Mouse (Mus musculus): Measurements from ENCODE around the gene Kcnj14. TPM values are rescaled to one million over a fixed set of nuclear protein-coding genes. Genes with fewer than 3 reads are reported as not detected.

Gene Kcnj14
- polyA plus RNA-seq, 1 experiment from 2014 or later = 1.2 TPM

DNA sequence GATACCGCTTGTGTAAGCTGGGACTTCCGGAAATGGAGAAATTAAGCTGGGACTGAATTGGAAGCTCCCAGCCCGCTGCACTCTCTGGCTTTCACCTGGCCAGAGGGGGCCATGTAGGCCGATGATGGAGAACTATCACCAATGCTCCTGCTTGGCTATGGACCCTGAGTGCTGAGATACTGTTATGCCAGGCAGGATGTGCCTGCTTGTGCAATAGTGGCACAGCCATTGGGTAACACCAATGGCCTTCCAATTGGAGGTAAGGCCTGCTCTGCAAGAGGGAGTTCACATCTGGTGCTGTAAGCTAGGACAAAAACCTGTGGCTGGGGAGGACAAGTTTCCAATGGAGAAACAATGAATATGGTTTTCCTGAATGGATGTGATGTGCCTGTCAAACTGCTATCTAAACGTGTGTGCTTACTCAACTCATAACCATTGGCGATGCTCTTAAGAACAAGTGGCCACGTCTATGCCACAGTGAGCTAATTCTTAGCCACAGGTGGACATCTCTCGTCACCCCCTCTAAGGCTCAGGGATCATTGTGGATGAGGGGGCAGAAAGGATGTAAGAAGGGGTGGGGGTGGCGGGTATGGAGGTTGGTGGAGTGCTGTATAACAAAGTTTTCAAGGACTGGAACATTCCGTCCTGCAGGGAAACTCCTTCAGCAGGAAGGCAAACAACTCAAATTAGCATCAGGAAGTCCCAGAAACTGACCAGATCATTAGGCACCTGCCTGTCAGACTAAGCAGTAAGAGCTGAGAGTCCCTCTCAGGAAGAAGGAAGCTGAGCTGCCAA, 18.6 kb upstream of the Kcnj14 start:
- no peak overlapping the region for H3K27ac ChIP-seq (ENCODE audit: low read depth, low read length)
- H3K4me2 ChIP-seq (replicated peaks; ENCODE audit: low read depth, low read length) = no peak overlapping the region
- no peak for ATAC-seq (ENCODE audit: low FRiP score, low TSS enrichment)
- no peaks in the 10 kb centered on the region for H3K36me3 ChIP-seq (ENCODE audit: control insufficient read depth, insufficient read depth, low read length)
- H3K4me3 ChIP-seq (ENCODE audit: low read length) = no peak overlapping the region
- H3K4me1 ChIP-seq (ENCODE audit: control insufficient read depth, insufficient read depth, low read length) = no peaks in the 10 kb centered on the region
- H3K27me3 ChIP-seq (ENCODE audit: control insufficient read depth, insufficient read depth, low read length) = no peaks in the 10 kb centered on the region
- H3K9me3 ChIP-seq (ENCODE audit: control insufficient read depth, low read length) = no peaks in the 10 kb centered on the region
- H3K9ac ChIP-seq (ENCODE audit: low read depth, low read length) = no peak overlapping the region
- WGBS = 88% methylated on average over 10 of the region's 10 CpGs

DNA sequence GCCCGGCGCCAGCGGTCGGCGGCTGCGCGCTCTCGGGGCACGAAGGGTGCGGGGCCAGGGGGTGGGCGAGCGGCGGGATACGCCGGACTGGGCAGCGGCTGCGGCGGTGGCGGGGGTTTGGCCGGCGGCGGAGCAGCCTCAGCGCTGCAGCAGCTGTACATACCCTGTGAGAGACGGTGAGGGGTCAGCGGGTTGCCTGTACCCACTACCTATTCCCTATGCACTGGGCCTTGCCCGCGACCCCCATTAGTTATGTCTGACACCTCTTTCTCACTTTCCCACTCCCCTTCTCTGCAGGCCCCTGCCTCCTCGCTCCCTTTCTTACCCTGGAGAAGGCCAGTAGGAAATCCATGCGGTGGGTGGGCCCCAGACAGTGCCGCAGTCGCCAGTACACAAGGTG, 9.3 kb upstream of the Kcnj14 start:
- Histone ChIP-seq H3K27ac (ENCODE audit: low read depth, low read length) (no peak overlapping the region), H3K9me3 (ENCODE audit: control insufficient read depth, low read length) (no peaks in the 10 kb centered on the region; the same call in 1 of the 2 replicates), H3K36me3 (ENCODE audit: control insufficient read depth, insufficient read depth, low read length) (peaks cover 8% of the 10 kb centered on the region; the same call in 1 of the 2 replicates), H3K4me2 (replicated peaks; ENCODE audit: low read depth, low read length) (peak overlapping the region; percentile 49), H3K4me3 (ENCODE audit: low read length) (peak overlapping the region; percentile 42), H3K4me1 (ENCODE audit: control insufficient read depth, insufficient read depth, low read length) (peaks cover 23% of the 10 kb centered on the region), H3K9ac (ENCODE audit: low read depth, low read length) (peak overlapping the region; percentile 32; the same call in 1 of the 2 replicates), H3K27me3 (ENCODE audit: control insufficient read depth, insufficient read depth, low read length) (peaks cover 43% of the 10 kb centered on the region)
- 2% methylated on average over 31 of the region's 31 CpGs for WGBS
- ATAC-seq (ENCODE audit: low FRiP score, low TSS enrichment) = no peak

DNA sequence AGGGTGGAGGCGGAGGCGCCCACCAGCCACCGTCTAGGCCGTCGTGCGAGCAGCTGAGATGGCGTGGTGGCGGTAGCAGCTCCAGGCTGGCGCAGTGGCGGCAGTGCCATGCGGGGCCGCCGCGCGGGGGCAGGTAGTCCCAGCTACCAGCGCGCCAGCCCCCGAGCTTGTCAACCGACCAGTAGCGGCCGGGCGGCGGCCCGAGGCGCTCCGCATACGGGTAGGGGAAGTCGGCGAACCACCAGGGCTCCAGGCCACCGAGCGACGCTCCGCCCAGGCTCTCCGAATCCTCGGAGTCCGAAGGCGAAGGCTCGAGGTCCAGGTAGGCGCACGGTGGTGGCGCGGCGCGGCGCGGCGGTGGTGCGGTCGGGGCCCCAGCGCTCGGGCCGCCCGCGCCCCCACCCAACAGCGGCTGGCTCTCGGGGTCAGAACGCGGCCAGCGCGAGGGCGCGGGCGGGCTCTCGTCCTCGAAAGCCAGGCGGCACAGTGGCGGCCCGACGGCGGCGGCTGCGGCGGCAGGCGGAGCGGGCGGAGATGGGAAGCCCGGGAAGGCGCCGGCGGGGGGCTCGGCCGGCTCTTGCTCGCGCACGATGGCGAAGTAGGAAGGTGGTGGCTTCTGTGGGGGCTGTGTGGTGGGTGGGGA, 8.7 kb upstream of the Kcnj14 start:
- no peak for ATAC-seq (ENCODE audit: low FRiP score, low TSS enrichment)
- Histone ChIP-seq H3K36me3 (ENCODE audit: control insufficient read depth, insufficient read depth, low read length) (peaks cover 14% of the 10 kb centered on the region; the same call in 1 of the 2 replicates), H3K27me3 (ENCODE audit: control insufficient read depth, insufficient read depth, low read length) (peaks cover 43% of the 10 kb centered on the region), H3K4me3 (ENCODE audit: low read length) (peak overlapping the region; percentile 42), H3K9ac (ENCODE audit: low read depth, low read length) (peak overlapping the region; percentile 32; the same call in 1 of the 2 replicates), H3K4me1 (ENCODE audit: control insufficient read depth, insufficient read depth, low read length) (peaks cover 23% of the 10 kb centered on the region), H3K27ac (ENCODE audit: low read depth, low read length) (no peak overlapping the region), H3K9me3 (ENCODE audit: control insufficient read depth, low read length) (no peaks in the 10 kb centered on the region; the same call in 1 of the 2 replicates), H3K4me2 (replicated peaks; ENCODE audit: low read depth, low read length) (peak overlapping the region; percentile 49)
- WGBS = under 1% methylated on average over 63 of the region's 86 CpGs

DNA sequence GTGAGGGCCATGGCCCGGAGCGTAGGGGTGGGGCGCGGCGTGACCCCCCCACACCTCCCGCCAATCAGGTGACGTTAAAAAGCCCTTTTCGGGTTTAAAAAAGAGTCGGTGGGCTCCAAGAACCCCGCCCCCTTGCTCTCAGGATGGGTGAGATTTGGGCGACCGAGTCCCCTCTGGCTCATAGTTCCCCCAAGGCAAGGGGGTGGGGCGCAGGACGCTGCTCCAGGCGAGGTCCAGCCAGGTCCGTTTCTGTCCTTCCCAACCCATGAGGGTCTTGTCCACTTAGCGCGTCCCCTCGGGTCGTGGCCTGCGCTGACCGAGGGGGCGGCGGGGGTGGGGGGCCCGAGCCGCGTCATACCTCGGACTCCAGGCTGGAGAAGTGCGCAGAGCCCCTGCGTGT, 7.8 kb upstream of the Kcnj14 start:
- no peak overlapping the region for H3K27ac ChIP-seq (ENCODE audit: low read depth, low read length)
- no peak for ATAC-seq (ENCODE audit: low FRiP score, low TSS enrichment)
- H3K4me2 ChIP-seq (replicated peaks; ENCODE audit: low read depth, low read length) = peak overlapping the region; percentile 49
- H3K9me3 ChIP-seq (ENCODE audit: control insufficient read depth, low read length) = no peaks in the 10 kb centered on the region; the same call in 1 of the 2 replicates
- peaks cover 23% of the 10 kb centered on the region for H3K36me3 ChIP-seq (ENCODE audit: control insufficient read depth, insufficient read depth, low read length)
- H3K4me3 ChIP-seq (ENCODE audit: low read length) = peak overlapping the region; percentile 42
- H3K27me3 ChIP-seq (ENCODE audit: control insufficient read depth, insufficient read depth, low read length) = peaks cover 43% of the 10 kb centered on the region
- WGBS = 9% methylated on average over 30 of the region's 30 CpGs
- H3K4me1 ChIP-seq (ENCODE audit: control insufficient read depth, insufficient read depth, low read length) = peaks cover 23% of the 10 kb centered on the region
- peak overlapping the region; percentile 18; the same call in 1 of the 2 replicates for H3K9ac ChIP-seq (ENCODE audit: low read depth, low read length)

- Histone ChIP-seq H3K36me3 (ENCODE audit: control insufficient read depth, insufficient read depth, low read length) (peaks cover 36% of the 10 kb centered on the region), H3K27me3 (ENCODE audit: control insufficient read depth, insufficient read depth, low read length) (peaks cover 43% of the 10 kb centered on the region), H3K4me2 (replicated peaks; ENCODE audit: low read depth, low read length) (peak overlapping the region; percentile 82), H3K4me1 (ENCODE audit: control insufficient read depth, insufficient read depth, low read length) (peaks cover 23% of the 10 kb centered on the region), H3K9ac (ENCODE audit: low read depth, low read length) (no peak overlapping the region), H3K9me3 (ENCODE audit: control insufficient read depth, low read length) (no peaks in the 10 kb centered on the region), H3K4me3 (ENCODE audit: low read length) (peak overlapping the region; percentile 84), H3K27ac (ENCODE audit: low read depth, low read length) (no peak overlapping the region)
- WGBS = 27% methylated on average over 5 of the region's 5 CpGs
- ATAC-seq (ENCODE audit: low FRiP score, low TSS enrichment) = no peak
Observed at GRCm38 (mm10) chr7:45831128-45831525, 6.5 kb upstream of the Kcnj14 start.

DNA sequence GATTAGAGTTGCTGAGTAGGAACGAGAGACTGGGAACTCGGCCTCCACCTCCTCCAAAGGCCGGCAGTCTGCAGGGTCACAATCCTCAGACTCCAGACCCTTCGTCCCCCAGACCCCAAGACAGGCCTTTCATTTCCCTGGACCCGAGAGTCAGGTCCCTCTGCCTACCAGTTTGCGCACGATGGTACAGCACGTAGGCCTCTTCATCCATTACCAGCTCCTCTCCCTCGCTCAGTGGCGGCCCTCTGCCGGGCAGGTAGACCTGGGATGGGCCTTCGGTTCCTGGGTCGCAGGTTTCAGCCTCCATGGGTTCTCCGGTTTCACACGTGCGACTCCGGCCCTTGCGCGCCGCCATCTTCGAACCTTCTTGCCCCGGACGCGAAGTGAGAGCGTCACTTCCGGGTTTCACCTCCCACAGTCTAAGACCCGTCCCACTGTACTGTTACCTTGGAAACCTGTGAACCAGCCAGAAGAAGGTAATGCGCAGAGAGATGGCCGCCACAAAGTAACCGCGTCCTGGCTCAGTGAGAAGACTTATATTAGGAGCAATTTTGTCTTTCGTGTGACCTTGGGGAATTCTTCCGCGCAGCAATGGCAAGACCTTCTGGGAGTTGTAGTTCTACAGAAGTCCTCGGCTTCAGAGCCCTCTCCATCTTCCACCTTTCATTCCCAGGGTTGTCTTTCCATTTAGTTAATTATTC, 6.0 kb upstream of the Kcnj14 start, which contains the start of gene Grwd1:
Grwd1 (minus strand) TSS at position 518 of the 701 bp plus-strand sequence.
- no peak within 1 kb of the TSS for H3K27ac ChIP-seq (ENCODE audit: low read depth, low read length)
- no peaks in the 10 kb centered on the region for H3K9me3 ChIP-seq (ENCODE audit: control insufficient read depth, low read length)
- H3K36me3 ChIP-seq (ENCODE audit: control insufficient read depth, insufficient read depth, low read length) = peaks cover 41% of the 10 kb centered on the region
- peaks cover 23% of the 10 kb centered on the region for H3K4me1 ChIP-seq (ENCODE audit: control insufficient read depth, insufficient read depth, low read length)
- ATAC-seq (ENCODE audit: low FRiP score, low TSS enrichment) = peak; percentile 87
- peak within 1 kb of the TSS; percentile 84 for H3K4me3 ChIP-seq (ENCODE audit: low read length)
- under 1% methylated on average over 35 of the region's 35 CpGs for whole genome bisulfite sequencing
- peak within 1 kb of the TSS; percentile 82 for H3K4me2 ChIP-seq (replicated peaks; ENCODE audit: low read depth, low read length)
- H3K9ac ChIP-seq (ENCODE audit: low read depth, low read length) = peak within 1 kb of the TSS; percentile 72
- H3K27me3 ChIP-seq (ENCODE audit: control insufficient read depth, insufficient read depth, low read length) = peaks cover 40% of the 10 kb centered on the region

GRCm38 (mm10) chr7:45826631-45827030, 2.0 kb upstream of the Kcnj14 start:
- Histone ChIP-seq H3K4me1 (ENCODE audit: control insufficient read depth, insufficient read depth, low read length) (peaks cover 13% of the 10 kb centered on the region), H3K27ac (ENCODE audit: low read depth, low read length) (no peak overlapping the region), H3K27me3 (ENCODE audit: control insufficient read depth, insufficient read depth, low read length) (peaks cover 2% of the 10 kb centered on the region), H3K4me2 (replicated peaks; ENCODE audit: low read depth, low read length) (no peak overlapping the region), H3K4me3 (ENCODE audit: low read length) (no peak overlapping the region), H3K9me3 (ENCODE audit: control insufficient read depth, low read length) (no peaks in the 10 kb centered on the region), H3K36me3 (ENCODE audit: control insufficient read depth, insufficient read depth, low read length) (peaks cover 56% of the 10 kb centered on the region), H3K9ac (ENCODE audit: low read depth, low read length) (no peak overlapping the region)
- WGBS = 95% methylated on average over 7 of the region's 7 CpGs
- ATAC-seq (ENCODE audit: low FRiP score, low TSS enrichment) = no peak

DNA sequence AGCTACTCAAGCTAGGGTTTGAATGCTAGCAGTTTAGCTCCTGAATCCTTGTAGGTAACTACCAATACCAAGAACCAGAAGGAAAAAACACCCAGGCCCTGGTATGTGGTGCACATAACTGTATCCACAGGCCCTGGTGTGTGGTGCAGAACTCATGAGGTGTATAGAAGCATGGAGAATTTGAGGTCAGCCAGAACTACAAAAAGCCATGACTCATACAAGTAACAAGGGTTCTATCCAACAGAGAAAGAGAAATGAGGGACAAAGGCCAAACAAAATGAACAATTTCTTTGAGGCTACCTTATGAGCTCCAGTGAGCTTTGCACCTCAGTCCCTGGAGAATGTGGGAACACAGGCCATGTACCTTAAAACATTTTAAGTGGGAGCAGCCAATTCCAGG, 3.7 kb downstream of the Kcnj14 start:
- 0 out of 2 replicates have a peak, but pooled peaks cover 4% of the 10 kb centered on the region for H3K4me1 ChIP-seq (ENCODE audit: control insufficient read depth, insufficient read depth, low read length)
- H3K27ac ChIP-seq (ENCODE audit: low read depth, low read length) = no peak overlapping the region
- no peak overlapping the region for H3K9ac ChIP-seq (ENCODE audit: low read depth, low read length)
- ATAC-seq (ENCODE audit: low FRiP score, low TSS enrichment) = no peak
- peaks cover 18% of the 10 kb centered on the region for H3K36me3 ChIP-seq (ENCODE audit: control insufficient read depth, insufficient read depth, low read length)
- no peak overlapping the region for H3K4me2 ChIP-seq (replicated peaks; ENCODE audit: low read depth, low read length)
- H3K4me3 ChIP-seq (ENCODE audit: low read length) = no peak overlapping the region
- no peaks in the 10 kb centered on the region for H3K27me3 ChIP-seq (ENCODE audit: control insufficient read depth, insufficient read depth, low read length)
- no peaks in the 10 kb centered on the region for H3K9me3 ChIP-seq (ENCODE audit: control insufficient read depth, low read length)
